Mouse (Mus musculus) midbrain, postnatal 0 days (tissue): ENCODE results near the gene Sh3bp5. TPM values are rescaled to one million over a fixed set of nuclear protein-coding genes. Genes with fewer than 3 reads are reported as not detected.

ENCODE experiments used
- ATAC-seq: fragments of 200-750 bp; cut with Nextera tagmentation; 2 replicates; pipeline ENCODE4 v1.8.0; 2017; ENCODE audit warnings: moderate number of reproducible peaks, mild to moderate bottlenecking, moderate TSS enrichment, moderate library complexity; ENCODE audit not compliant: low FRiP score
- DNase-seq: peaks from one replicate; pipeline ENCODE4 v3.0.0-alpha.2; 2015; ENCODE audit warnings: low spot score
- H3K27ac ChIP-seq: fragments of 300-500 bp; sonication (generic); 2 replicates; pipeline ENCODE4 v1.5.1; 2014; ENCODE audit warnings: low read depth, mild to moderate bottlenecking, low read length, mixed read lengths
- H3K27me3 ChIP-seq: fragments of 300-500 bp; sonication (generic); 2 replicates; pipeline ENCODE4 v1.6.1; 2014; ENCODE audit warnings: low read length, control low read depth, mixed read lengths; ENCODE audit not compliant: insufficient read depth
- H3K36me3 ChIP-seq: fragments of 300-500 bp; sonication (generic); 2 replicates; pipeline ENCODE4 v1.6.1; 2014; ENCODE audit warnings: low read length, control low read depth, mixed read lengths; ENCODE audit not compliant: insufficient read depth
- H3K4me1 ChIP-seq: fragments of 300-500 bp; sonication (generic); 2 replicates; pipeline ENCODE4 v1.6.1; 2014; ENCODE audit warnings: mild to moderate bottlenecking, control low read depth, antibody characterized with exemption, low read length, mixed read lengths; ENCODE audit not compliant: insufficient read depth
- H3K4me2 ChIP-seq: fragments of 300-500 bp; sonication (generic); 2 replicates; pipeline ENCODE4 v1.6.1; 2014; ENCODE audit warnings: low read depth, mild to moderate bottlenecking, low read length, mixed read lengths; ENCODE audit not compliant: poor library complexity, severe bottlenecking
- H3K4me3 ChIP-seq: fragments of 300-500 bp; sonication (generic); 2 replicates; pipeline ENCODE4 v1.5.1; 2014; ENCODE audit warnings: low read depth, mild to moderate bottlenecking, low read length, moderate library complexity
- H3K9ac ChIP-seq: fragments of 300-500 bp; sonication (generic); replicated peaks from 2 replicates; pipeline ENCODE4 v1.6.1; 2014; ENCODE audit warnings: mild to moderate bottlenecking, low read length, moderate library complexity, mixed read lengths; ENCODE audit not compliant: poor library complexity, severe bottlenecking
- H3K9me3 ChIP-seq: fragments of 300-500 bp; sonication (generic); 2 replicates; pipeline ENCODE4 v1.6.1; 2016; ENCODE audit warnings: low read length, control low read depth
- CTCF ChIP-seq: IDR thresholded peaks from 2 replicates; pipeline ENCODE4 v1.5.1; 2016; ENCODE audit warnings: antibody characterized with exemption, mild to moderate bottlenecking
- WGBS: fragments of 180-500 bp; shearing (Covaris S2); extraction: QIAGEN DNeasy Blood & Tissue Kit; methylation state at CpG from one replicate; pipeline ENCODE4 v1.1.7; 2014; 5-methylcytosine and 5-hydroxymethylcytosine counted together
- polyA plus RNA-seq: library from polyadenylated mRNA; unstranded; fragments of >200 nt; fragmentation: Nextera tagmentation; extraction: Ambion mirVana; gene quantifications from 2 replicates; pipeline ENCODE4 v1.2.1, GENCODE M21; 2015
- total RNA-seq: library from RNA; depleted of rRNA; stranded (reverse); fragments of >200 nt; gene quantifications from 2 replicates; pipeline ENCODE4 v1.2.3, GENCODE M21; 2014

Gene Sh3bp5
- total and polyA plus RNA-seq, 2 experiments from 2014 or later = 61.7 to 165 TPM

DNA sequence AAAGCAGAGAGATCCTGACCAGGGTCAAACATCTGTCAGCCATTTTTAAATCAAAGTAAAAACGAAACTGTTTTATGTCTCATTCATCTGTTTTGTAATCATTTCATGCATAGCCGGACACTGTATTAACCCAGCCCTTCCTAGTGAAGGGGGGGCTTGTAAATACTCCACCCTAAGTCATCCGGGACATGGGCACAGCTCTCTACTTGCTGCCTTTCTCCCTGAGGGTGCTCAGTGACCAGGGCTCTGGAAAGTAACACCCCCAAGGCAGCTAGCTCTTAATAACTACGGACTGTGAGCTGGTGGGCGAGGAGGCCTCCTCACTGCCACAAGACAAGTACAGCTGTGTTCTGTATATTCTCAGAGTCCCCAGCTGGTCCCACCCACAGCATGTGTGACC is 13.1 kb upstream of the Sh3bp5 start:
- H3K9me3 ChIP-seq = no peaks in the 10 kb centered on the region
- no peak for DNase-seq
- WGBS = 81% methylated on average over 5 of the region's 5 CpGs
- no peak overlapping the region for H3K4me2 ChIP-seq
- H3K4me3 ChIP-seq = no peak overlapping the region
- H3K4me1 ChIP-seq = no peaks in the 10 kb centered on the region
- no peak overlapping the region for H3K9ac ChIP-seq
- H3K27me3 ChIP-seq = no peaks in the 10 kb centered on the region
- no peak overlapping the region for H3K27ac ChIP-seq
- ATAC-seq = no peak
- H3K36me3 ChIP-seq = no peaks in the 10 kb centered on the region
- no peak for TF ChIP-seq CTCF

DNA sequence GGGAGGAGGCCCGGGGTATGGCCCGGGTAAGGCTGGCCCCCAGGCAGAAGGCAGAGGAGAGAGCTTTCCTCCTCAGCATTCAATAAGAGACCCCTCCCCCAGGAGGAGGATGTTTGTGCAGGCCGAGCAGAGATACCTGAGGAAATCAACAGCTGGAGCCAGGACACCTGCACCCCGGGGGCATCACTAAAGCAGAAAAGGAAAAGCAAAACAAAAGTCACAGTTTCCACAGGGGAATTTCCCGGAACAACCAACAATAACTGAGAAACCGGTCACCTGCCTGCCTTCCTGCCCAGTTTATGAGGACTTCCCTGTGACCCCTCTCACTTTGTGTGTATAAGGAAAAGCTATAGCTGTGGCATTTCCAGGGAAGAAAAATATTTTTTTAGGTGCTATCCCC is 7.7 kb upstream of the Sh3bp5 start:
- H3K27me3 ChIP-seq = no peaks in the 10 kb centered on the region
- 71% methylated on average over 6 of the region's 6 CpGs for WGBS
- H3K4me1 ChIP-seq = no peaks in the 10 kb centered on the region
- DNase-seq (no peak), ATAC-seq (no peak)
- H3K4me2 ChIP-seq = no peak overlapping the region
- no peak overlapping the region for H3K27ac ChIP-seq
- H3K4me3 ChIP-seq = no peak overlapping the region
- H3K9me3 ChIP-seq = no peaks in the 10 kb centered on the region
- no peaks in the 10 kb centered on the region for H3K36me3 ChIP-seq
- TF ChIP-seq CTCF = no peak
- no peak overlapping the region for H3K9ac ChIP-seq

DNA sequence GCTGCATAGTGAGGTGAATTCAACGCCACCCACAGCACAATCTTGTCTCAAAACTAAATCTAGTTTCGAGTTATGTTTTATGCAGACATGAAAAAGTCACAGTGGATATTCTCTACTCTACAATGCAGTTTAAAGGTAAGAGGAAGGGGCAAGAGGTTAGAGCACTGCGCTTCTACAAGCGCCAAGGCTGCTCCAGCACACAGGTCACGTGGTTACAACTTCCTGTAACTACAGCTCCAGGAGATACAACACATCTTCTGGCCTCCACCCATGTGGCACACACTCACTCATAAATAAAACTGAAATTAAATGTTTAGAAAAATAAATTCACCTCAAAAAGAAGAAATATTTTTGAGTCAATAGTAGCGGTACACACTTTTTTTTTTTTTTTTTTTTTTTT is 4.8 kb upstream of the Sh3bp5 start:
- no peak for DNase-seq
- Histone ChIP-seq H3K4me1 (no peaks in the 10 kb centered on the region), H3K27ac (no peak overlapping the region), H3K9ac (no peak overlapping the region), H3K4me3 (no peak overlapping the region), H3K4me2 (no peak overlapping the region), H3K36me3 (no peaks in the 10 kb centered on the region), H3K27me3 (no peaks in the 10 kb centered on the region), H3K9me3 (no peaks in the 10 kb centered on the region)
- ATAC-seq = no peak
- TF ChIP-seq CTCF = no peak
- WGBS = 88% methylated on average over 6 of the region's 6 CpGs

DNA sequence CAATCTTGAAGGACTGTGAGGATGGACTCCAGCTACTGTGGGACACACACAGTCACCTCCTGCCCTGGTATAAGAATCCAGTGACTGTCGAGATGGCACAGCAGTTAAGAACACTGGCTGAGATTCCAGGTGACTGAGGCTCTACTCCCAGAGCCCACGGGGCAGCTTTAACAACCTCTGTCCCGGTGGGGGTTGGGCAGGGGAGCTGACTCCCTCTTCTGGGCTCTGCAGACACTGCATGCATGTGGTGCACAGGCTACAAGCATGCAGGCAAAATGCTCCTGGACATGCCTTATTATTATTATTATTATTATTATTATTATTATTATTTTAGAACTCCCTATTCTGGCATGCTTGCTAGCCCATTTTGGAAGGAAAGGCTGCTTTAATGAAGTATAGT is 4.4 kb upstream of the Sh3bp5 start:
- Histone ChIP-seq H3K27ac (no peak overlapping the region), H3K36me3 (no peaks in the 10 kb centered on the region), H3K4me2 (no peak overlapping the region), H3K4me1 (no peaks in the 10 kb centered on the region), H3K4me3 (no peak overlapping the region), H3K27me3 (no peaks in the 10 kb centered on the region), H3K9ac (no peak overlapping the region), H3K9me3 (no peaks in the 10 kb centered on the region)
- no peak for DNase-seq
- no peak for TF ChIP-seq CTCF
- WGBS = 37% methylated on average over 3 of the region's 3 CpGs
- no peak for ATAC-seq

DNA sequence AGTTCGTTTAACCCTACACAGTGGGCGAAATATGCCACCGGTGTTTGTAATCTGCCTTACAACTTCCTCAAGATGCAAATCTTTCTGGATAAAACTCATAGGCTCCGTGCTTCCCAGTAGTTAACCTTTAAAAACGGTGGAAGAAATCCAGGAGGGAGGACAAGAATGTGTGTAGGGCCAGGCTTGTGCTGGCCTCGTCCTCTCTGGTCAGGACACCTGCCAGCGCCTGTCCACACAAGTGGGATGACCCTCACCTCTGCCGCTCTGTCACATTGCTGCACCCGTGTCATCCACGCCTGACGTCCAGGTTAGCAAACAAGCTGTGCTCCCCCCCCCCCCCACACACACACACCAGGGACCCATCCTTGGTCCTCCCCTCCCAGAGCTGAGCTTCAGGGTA is 3.4 kb upstream of the Sh3bp5 start:
- DNase-seq (no peak), ATAC-seq (no peak)
- no peaks in the 10 kb centered on the region for H3K36me3 ChIP-seq
- WGBS = 84% methylated on average over 11 of the region's 11 CpGs
- no peaks in the 10 kb centered on the region for H3K4me1 ChIP-seq
- H3K9ac ChIP-seq = no peak overlapping the region
- no peak overlapping the region for H3K4me2 ChIP-seq
- no peak overlapping the region for H3K4me3 ChIP-seq
- H3K27ac ChIP-seq = no peak overlapping the region
- TF ChIP-seq CTCF = no peak
- H3K9me3 ChIP-seq = no peaks in the 10 kb centered on the region
- H3K27me3 ChIP-seq = no peaks in the 10 kb centered on the region

DNA sequence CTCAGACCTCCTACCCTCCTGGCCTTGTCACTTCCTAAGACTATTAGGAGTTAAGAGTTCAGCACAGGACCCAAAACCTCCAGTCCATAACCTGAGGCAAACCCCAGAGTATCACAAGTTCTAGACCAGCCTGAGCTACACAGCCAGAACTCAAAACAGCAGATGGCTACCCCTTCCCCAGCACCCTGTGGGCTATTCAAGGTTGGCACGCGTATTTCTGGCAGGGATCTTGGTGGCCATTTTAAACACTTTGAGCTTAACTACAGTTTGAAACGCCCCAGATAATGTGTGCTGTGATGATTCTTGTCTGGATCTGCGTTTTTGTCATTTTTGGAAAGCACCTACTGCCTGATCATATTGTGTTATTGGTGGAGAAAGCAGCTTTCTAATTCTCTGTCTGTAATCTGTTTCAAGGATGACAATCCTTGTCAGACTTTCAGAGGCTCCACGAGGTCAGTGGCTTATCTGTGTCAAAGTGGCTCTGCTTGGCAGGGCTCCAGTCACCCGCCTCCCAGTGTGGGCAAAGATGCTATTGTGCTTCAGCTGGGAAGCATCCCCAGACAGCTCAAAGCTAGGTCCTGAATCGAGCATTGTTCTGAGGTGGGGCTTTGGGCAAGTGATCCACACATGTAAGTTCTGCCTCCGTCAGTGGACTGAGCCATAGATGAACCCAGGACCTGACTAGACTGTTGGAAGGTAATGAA is 2.1 kb upstream of the Sh3bp5 start:
- H3K9ac ChIP-seq = no peak overlapping the region
- DNase-seq = no peak
- no peak for ATAC-seq
- no peaks in the 10 kb centered on the region for H3K9me3 ChIP-seq
- no peak overlapping the region for H3K4me3 ChIP-seq
- TF ChIP-seq CTCF = no peak
- no peaks in the 10 kb centered on the region for H3K27me3 ChIP-seq
- 68% methylated on average over 8 of the region's 8 CpGs for WGBS
- no peak overlapping the region for H3K27ac ChIP-seq
- H3K36me3 ChIP-seq = no peaks in the 10 kb centered on the region
- H3K4me2 ChIP-seq = no peak overlapping the region
- peaks cover 7% of the 10 kb centered on the region for H3K4me1 ChIP-seq
